ENCODE assay signal across 8 mouse cellular contexts in the genomic region with DNA sequence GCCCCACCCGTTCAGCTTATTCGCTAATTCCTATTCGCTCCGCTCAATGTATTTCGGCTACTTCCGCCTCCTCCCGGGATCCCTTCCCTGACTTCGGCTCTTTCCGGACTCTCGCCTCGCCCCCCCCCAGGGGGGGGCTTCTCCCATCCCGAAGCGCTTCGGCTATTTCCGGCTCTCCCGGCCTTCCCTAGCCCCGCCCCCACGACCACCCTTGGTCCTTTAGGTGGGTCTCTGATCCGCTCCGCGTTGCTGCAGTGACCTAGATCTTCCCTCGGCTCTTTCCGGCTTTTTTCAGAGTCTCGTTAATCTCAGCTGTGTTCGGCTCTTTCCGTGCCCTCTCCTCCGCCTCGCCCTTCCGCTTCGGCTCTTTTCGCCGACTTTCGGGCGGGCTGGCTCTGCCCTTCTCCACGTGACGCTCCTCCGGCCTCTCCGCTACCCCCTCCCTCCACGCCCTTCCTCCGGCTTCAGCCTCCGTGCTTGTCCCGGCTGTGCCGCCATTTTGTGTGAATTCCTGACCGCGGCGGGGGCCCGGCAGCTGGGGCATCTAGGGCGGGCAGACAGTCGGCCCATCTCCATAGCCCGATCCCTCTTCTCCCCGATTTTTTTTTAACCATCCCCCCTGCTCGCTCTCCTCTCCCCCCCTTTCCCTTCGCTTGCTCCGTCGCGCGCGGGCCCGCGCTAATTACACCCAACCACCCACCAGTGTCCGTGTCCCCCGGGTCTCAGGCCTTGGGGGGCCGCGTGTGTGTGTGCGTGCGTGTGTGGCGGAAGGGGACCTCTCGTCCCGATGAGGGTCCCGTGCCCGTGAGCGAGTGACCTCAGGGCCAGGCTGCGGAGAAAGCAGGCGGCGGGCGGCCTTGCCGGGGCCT. TPM values are rescaled to one million over a fixed set of nuclear protein-coding genes. Genes with fewer than 3 reads are reported as not detected.
DNase-seq lines count a peak whose midpoint lies in the region; ATAC-seq and TF ChIP-seq lines count a peak whose summit lies in the region.

No protein-coding gene starts in this region.

- H3K36me3 ChIP-seq in ES-E14 (ENCODE audit: control insufficient read depth, insufficient read depth, low read length, poor library complexity, severe bottlenecking), result peaks cover 2% of the 10 kb centered on the region; the same call in 1 of the 2 replicates
- H3K36me3 ChIP-seq in forebrain, embryonic 15.5 days, result no peaks in the 10 kb centered on the region
- H3K36me3 ChIP-seq in lung, embryonic 14.5 days (ENCODE audit: insufficient read depth), result 0 out of 2 replicates have a peak, but pooled peaks cover 6% of the 10 kb centered on the region
- no peaks in the 10 kb centered on the region for H3K36me3 ChIP-seq in thymus, adult 2 months (ENCODE audit: control insufficient read depth, insufficient read depth, low read length)

- WGBS in forebrain, embryonic 15.5 days, result under 1% methylated on average over 76 of the region's 77 CpGs
- under 1% methylated on average over 77 of the region's 77 CpGs for WGBS in lung, embryonic 14.5 days
- WGBS in olfactory bulb, adult 2 months, result under 1% methylated on average over 77 of the region's 77 CpGs
- WGBS in thymus, adult 2 months, result under 1% methylated on average over 77 of the region's 77 CpGs

- H3K4me1 ChIP-seq in ES-E14 (ENCODE audit: control insufficient read depth in 2 of 2, insufficient read depth in 2 of 2, low read length in 2 of 2, poor library complexity in 1 of 2), result peaks cover 8 to 12% of the 10 kb centered on the region in 2 experiments; a peak in 3 of 4 replicates
- peaks cover 25% of the 10 kb centered on the region for H3K4me1 ChIP-seq in forebrain, embryonic 15.5 days
- peaks cover 19% of the 10 kb centered on the region for H3K4me1 ChIP-seq in lung, embryonic 14.5 days (ENCODE audit: insufficient read depth)
- peaks cover 18% of the 10 kb centered on the region for H3K4me1 ChIP-seq in olfactory bulb, adult 2 months (ENCODE audit: control insufficient read depth, insufficient read depth, low read length)
- H3K4me1 ChIP-seq in thymus, adult 2 months (replicated peaks; ENCODE audit: control insufficient read depth, insufficient read depth, low read length), result peaks cover 18% of the 10 kb centered on the region

- in situ Hi-C loops in ES-E14 (cut with MboI; ENCODE audit: low sequenced_read_pairs in 2 of 2, unreplicated experiment in 2 of 2), result no loop called here

- H3K9me3 ChIP-seq in ES-E14 (ENCODE audit: control insufficient read depth, insufficient read depth, low read depth, low read length), result no peaks in the 10 kb centered on the region
- no peaks in the 10 kb centered on the region for H3K9me3 ChIP-seq in forebrain, embryonic 15.5 days
- no peaks in the 10 kb centered on the region for H3K9me3 ChIP-seq in lung, embryonic 14.5 days (ENCODE audit: low read depth, low read length)

- peak; percentile 96 for ATAC-seq in forebrain, embryonic 15.5 days (replicated peaks)
- peak; percentile 93 for ATAC-seq in lung, embryonic 14.5 days (ENCODE audit: insufficient read depth)

- H3K4me3 ChIP-seq in ES-E14 (ENCODE audit: insufficient read depth in 1 of 2, low read depth in 1 of 2, low read length in 2 of 2, poor library complexity in 1 of 2, severe bottlenecking in 1 of 2), result peak overlapping the region; percentile 97 to 99
- peak overlapping the region; percentile 78 for H3K4me3 ChIP-seq in forebrain, embryonic 15.5 days
- peak overlapping the region; percentile 92 for H3K4me3 ChIP-seq in layer of hippocampus, adult 2 months
- H3K4me3 ChIP-seq in lung, embryonic 14.5 days (ENCODE audit: low read depth, low read length), result peak overlapping the region; percentile 57
- peak overlapping the region; percentile 96 for H3K4me3 ChIP-seq in olfactory bulb, adult 2 months (ENCODE audit: insufficient read depth, low read depth, low read length)
- peak overlapping the region; percentile 78 for H3K4me3 ChIP-seq in thymus, adult 2 months (ENCODE audit: control insufficient read depth, insufficient read depth, low read length)

- H3K27ac ChIP-seq in ES-E14 (ENCODE audit: insufficient read depth, low read depth, low read length, poor library complexity, severe bottlenecking), result peak overlapping the region; percentile 100
- H3K27ac ChIP-seq in forebrain, embryonic 15.5 days (replicated peaks), result peak overlapping the region; percentile 100
- H3K27ac ChIP-seq in layer of hippocampus, adult 2 months, result peak overlapping the region; percentile 100
- peak overlapping the region; percentile 100 for H3K27ac ChIP-seq in lung, embryonic 14.5 days (ENCODE audit: low read depth)
- H3K27ac ChIP-seq in olfactory bulb, adult 2 months (ENCODE audit: insufficient read depth, low read depth, low read length), result peak overlapping the region; percentile 100
- H3K27ac ChIP-seq in thymus, adult 2 months (ENCODE audit: control insufficient read depth, insufficient read depth, low read length), result peak overlapping the region; percentile 92

- peak overlapping the region; percentile 100 for H3K9ac ChIP-seq in ES-E14 (ENCODE audit: insufficient read depth, low read depth, low read length, poor library complexity, severe bottlenecking)
- peak overlapping the region; percentile 100 for H3K9ac ChIP-seq in forebrain, embryonic 15.5 days (replicated peaks)
- H3K9ac ChIP-seq in lung, embryonic 14.5 days, result peak overlapping the region; percentile 100

- intact Hi-C loops in heart, postnatal 25 days (cut with DNase I), result loop anchor here (5.0 kb wide), 1 partner anchor 212 kb away; the partner anchor contains the start of gene Arhgap35

- TF ChIP-seq CTCF in layer of hippocampus, adult 2 months (conservative IDR thresholded peaks at IDR 0.05), result no peak
- TF ChIP-seq CTCF in lung, embryonic 14.5 days (IDR thresholded peaks at IDR 0.05; ENCODE audit: low read depth), result no peak
- TF ChIP-seq CTCF in olfactory bulb, adult 2 months (IDR thresholded peaks at IDR 0.05; ENCODE audit: insufficient read depth, low read depth, low read length), result no peak
- TF ChIP-seq CTCF in thymus, adult 2 months (IDR thresholded peaks at IDR 0.05; ENCODE audit: borderline replicate concordance, control insufficient read depth, extremely low read depth, insufficient read depth, low read length, poor library complexity), result no peak

- peak overlapping the region; percentile 80 for H3K4me2 ChIP-seq in forebrain, embryonic 15.5 days (replicated peaks)
- H3K4me2 ChIP-seq in lung, embryonic 14.5 days, result peak overlapping the region; percentile 99

- no peaks in the 10 kb centered on the region for H3K27me3 ChIP-seq in forebrain, embryonic 15.5 days
- H3K27me3 ChIP-seq in lung, embryonic 14.5 days (ENCODE audit: insufficient read depth, low read length), result no peaks in the 10 kb centered on the region
- no peaks in the 10 kb centered on the region for H3K27me3 ChIP-seq in thymus, adult 2 months (ENCODE audit: control insufficient read depth, insufficient read depth, low read length)

- peak; percentile 89 for TF ChIP-seq POLR2A in olfactory bulb, adult 2 months (IDR thresholded peaks at IDR 0.05; ENCODE audit: insufficient read depth, low read depth, low read length)
- TF ChIP-seq POLR2A in thymus, adult 2 months (IDR thresholded peaks at IDR 0.05; ENCODE audit: control insufficient read depth, extremely low read depth, insufficient read depth, low read length, poor library complexity), result peak; percentile 97

- DNase-seq in ES-E14 (ENCODE audit: low read depth, low spot score), result peak; percentile 96
- peak; percentile 99 for DNase-seq in cerebellum, adult 11-12 months
- peak; percentile 98 for DNase-seq in heart, postnatal 25 days (ENCODE audit: low spot score)
- peak; percentile 98 to 99 for DNase-seq in layer of hippocampus, adult 2 months (ENCODE audit: low spot score in 2 of 2)
- DNase-seq in lung, embryonic 14.5 days, result peak; percentile 99
- peak; percentile 99 for DNase-seq in thymus, adult 2 months

TF ChIP-seq in ES-E14, 5 proteins besides CTCF, POLR2A, EP300 and RAD21:
- TF ChIP-seq CHD2 (IDR thresholded peaks at IDR 0.05; ENCODE audit: low read depth, low read length) (no peak), MAFK (IDR thresholded peaks at IDR 0.05; ENCODE audit: insufficient read depth, low read depth, low read length) (no peak), HCFC1 (IDR thresholded peaks at IDR 0.05; ENCODE audit: borderline replicate concordance, insufficient read depth, low read length) (no peak), ZC3H11A (IDR thresholded peaks at IDR 0.05; ENCODE audit: borderline replicate concordance, low read depth, low read length) (no peak), ZNF384 (IDR thresholded peaks at IDR 0.05; ENCODE audit: low read depth, low read length) (no peak)

RNA-seq across cellular contexts. Expression of gene Zc3h4, which starts 0.7 kb away (rescaled TPM):
- total RNA-seq in ES-E14 (2012; rRNA removed), result 43.7 and 43.9 TPM in 2 replicates
- polyA plus RNA-seq in forebrain, embryonic 15.5 days (2015; fragmentation: Nextera tagmentation; extraction: Ambion mirVana), result 22.3 and 25.2 TPM in 2 replicates
- 10 to 100 TPM; 29.0 to 29.9 TPM for total RNA-seq in heart, postnatal 25 days (2021)
- total RNA-seq in layer of hippocampus, adult 2 months (2021), result 10 to 100 TPM; 62.4 to 64.4 TPM
- 18.7 and 19.0 TPM in 2 replicates for polyA plus RNA-seq in lung, embryonic 14.5 days (2014; fragmentation: Nextera tagmentation; extraction: Ambion mirVana)
- 372 TPM in 1 of 2 replicates, not detected in the other for polyA plus RNA-seq in olfactory bulb, adult 2 months (2012; ENCODE audit: insufficient read depth, insufficient read length, low replicate concordance, missing spikeins)
- 81.3 and 100 TPM in 2 replicates for polyA plus RNA-seq in thymus, adult 2 months (2012; rRNA removed)

RNA-seq across cellular contexts. Expression of gene Sae1, which starts 12.4 kb away (rescaled TPM):
- 163 and 213 TPM in 2 replicates for total RNA-seq in ES-E14 (2012; rRNA removed)
- 290 and 303 TPM in 2 replicates for polyA plus RNA-seq in forebrain, embryonic 15.5 days (2015; fragmentation: Nextera tagmentation; extraction: Ambion mirVana)
- 10 to 100 TPM; 35.2 to 37.2 TPM for total RNA-seq in heart, postnatal 25 days (2021)
- 10 to 100 TPM; 89.8 to 90.7 TPM for total RNA-seq in layer of hippocampus, adult 2 months (2021)
- polyA plus RNA-seq in lung, embryonic 14.5 days (2014; fragmentation: Nextera tagmentation; extraction: Ambion mirVana), result 356 and 365 TPM in 2 replicates
- not detected in 2 replicates for polyA plus RNA-seq in olfactory bulb, adult 2 months (2012; ENCODE audit: insufficient read depth, insufficient read length, low replicate concordance, missing spikeins)
- polyA plus RNA-seq in thymus, adult 2 months (2012; rRNA removed), result 61.0 and 66.8 TPM in 2 replicates

RNA-seq across cellular contexts. Expression of gene Tmem160, which starts 52.5 kb away (rescaled TPM):
- total RNA-seq in ES-E14 (2012; rRNA removed), result 82.7 and 117 TPM in 2 replicates
- polyA plus RNA-seq in forebrain, embryonic 15.5 days (2015; fragmentation: Nextera tagmentation; extraction: Ambion mirVana), result 63.5 and 70.2 TPM in 2 replicates
- total RNA-seq in heart, postnatal 25 days (2021), result 10 to 100 TPM; 82.2 to 88.1 TPM
- total RNA-seq in layer of hippocampus, adult 2 months (2021), result 10 to 100 TPM; 59.4 to 72.5 TPM
- polyA plus RNA-seq in lung, embryonic 14.5 days (2014; fragmentation: Nextera tagmentation; extraction: Ambion mirVana), result 40.4 and 46.1 TPM in 2 replicates
- polyA plus RNA-seq in olfactory bulb, adult 2 months (2012; ENCODE audit: insufficient read depth, insufficient read length, low replicate concordance, missing spikeins), result not detected in 2 replicates
- 225 and 228 TPM in 2 replicates for polyA plus RNA-seq in thymus, adult 2 months (2012; rRNA removed)

Comparison
In these comparisons a context has a peak if more than half of its experiments do, and no peak if none do; other contexts are left out.
1. Peak in every context shown above with its lines: DNase-seq, ATAC-seq, H3K4me3 ChIP-seq and H3K27ac ChIP-seq.
2. RNA of gene Tmem160, which starts 52.5 kb away (polyA plus RNA-seq): 225 to 228 TPM in thymus, adult 2 months, 63.5 to 70.2 TPM in forebrain, embryonic 15.5 days and 40.4 to 46.1 TPM in lung, embryonic 14.5 days; not detected in olfactory bulb, adult 2 months; every median in the first group is over 10 times any median in the second.